Mouse (Mus musculus) megakaryocyte, embryonic 14.5 days (primary cell): ENCODE results near the gene Vamp2. TPM values are rescaled to one million over a fixed set of nuclear protein-coding genes. Genes with fewer than 3 reads are reported as not detected.

Experiments
- H3K27me3 ChIP-seq: replicated peaks from 2 replicates; pipeline ENCODE3; 2012; ENCODE audit warnings: inconsistent platforms
- H3K36me3 ChIP-seq: replicated peaks from 2 replicates; pipeline ENCODE3; 2012; ENCODE audit warnings: low read length, inconsistent platforms, mixed read lengths
- H3K4me1 ChIP-seq: 2 replicates; pipeline ENCODE4 v1.6.1; 2012; ENCODE audit warnings: inconsistent platforms
- H3K4me3 ChIP-seq: replicated peaks from 2 replicates; pipeline ENCODE3; 2012; ENCODE audit warnings: moderate library complexity, mild to moderate bottlenecking, inconsistent platforms
- H3K9me3 ChIP-seq: 2 replicates; pipeline ENCODE4 v1.6.1; 2012; ENCODE audit warnings: inconsistent platforms
- FLI1 ChIP-seq: IDR thresholded peaks from 2 replicates; pipeline ENCODE4 v1.6.1; 2012; ENCODE audit warnings: low read length, inconsistent platforms, mixed read lengths
- GATA1 ChIP-seq: IDR thresholded peaks from 3 replicates; pipeline ENCODE4 v1.6.1; 2012; ENCODE audit warnings: mixed read lengths, low read length, inconsistent platforms, borderline replicate concordance
- polyA plus RNA-seq: library from polyadenylated mRNA; stranded (reverse); fragments of >175 nt; gene quantifications from 2 replicates; pipeline ENCODE4 v1.2.3, GENCODE M21; 2012; ENCODE audit warnings: low replicate concordance; ENCODE audit not compliant: insufficient read depth

Gene Vamp2
- 61.5 and 159 TPM in 2 replicates for polyA plus RNA-seq

DNA sequence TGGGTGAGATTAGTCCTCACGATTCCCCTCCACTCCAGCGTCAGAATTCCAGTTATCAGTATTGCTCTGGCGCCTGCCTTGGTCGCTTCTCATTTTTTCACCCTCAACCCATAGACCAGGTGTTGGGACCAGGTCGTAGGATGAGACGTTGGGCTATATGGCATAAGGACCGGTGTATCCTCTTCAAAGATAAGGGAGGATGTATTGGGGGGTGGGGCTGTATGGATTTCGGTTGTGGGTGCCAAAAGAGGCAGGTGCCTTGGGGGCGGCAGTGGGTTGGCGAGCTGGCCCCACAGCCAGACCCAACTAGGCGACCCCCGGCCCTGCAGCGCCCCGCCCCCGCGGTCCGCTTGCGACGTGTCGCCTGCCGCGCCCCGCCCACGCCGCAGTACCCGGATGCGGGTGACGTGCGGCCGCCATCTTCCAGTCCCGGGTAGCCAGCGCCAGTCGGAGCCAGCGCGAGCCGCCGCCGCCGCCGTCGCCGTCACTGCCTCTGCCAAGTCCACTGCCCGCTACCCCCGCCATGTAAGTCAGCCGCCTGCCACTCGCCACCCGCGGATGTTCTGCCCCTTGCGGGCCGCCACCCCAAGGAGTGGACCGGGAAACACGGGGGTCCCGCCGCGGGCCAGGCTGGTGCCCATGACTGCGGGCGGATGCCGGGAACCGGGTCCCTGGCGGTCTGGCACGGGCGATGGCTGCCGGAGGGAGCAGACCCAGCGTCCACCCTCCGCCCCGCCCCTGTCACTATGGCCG lies at the start of gene Vamp2:
TSS of gene Vamp2 (plus strand) at position 388 of the 753 bp plus-strand sequence.
- Histone ChIP-seq H3K4me1 (peaks cover 63% of the 10 kb centered on the region), H3K36me3 (peaks cover 40% of the 10 kb centered on the region), H3K9me3 (peaks cover 4% of the 10 kb centered on the region; the same call in 1 of the 2 replicates), H3K4me3 (peak within 1 kb of the TSS; percentile 99), H3K27me3 (peaks cover 4% of the 10 kb centered on the region)
- TF ChIP-seq GATA1 (no peak), FLI1 (no peak)

DNA sequence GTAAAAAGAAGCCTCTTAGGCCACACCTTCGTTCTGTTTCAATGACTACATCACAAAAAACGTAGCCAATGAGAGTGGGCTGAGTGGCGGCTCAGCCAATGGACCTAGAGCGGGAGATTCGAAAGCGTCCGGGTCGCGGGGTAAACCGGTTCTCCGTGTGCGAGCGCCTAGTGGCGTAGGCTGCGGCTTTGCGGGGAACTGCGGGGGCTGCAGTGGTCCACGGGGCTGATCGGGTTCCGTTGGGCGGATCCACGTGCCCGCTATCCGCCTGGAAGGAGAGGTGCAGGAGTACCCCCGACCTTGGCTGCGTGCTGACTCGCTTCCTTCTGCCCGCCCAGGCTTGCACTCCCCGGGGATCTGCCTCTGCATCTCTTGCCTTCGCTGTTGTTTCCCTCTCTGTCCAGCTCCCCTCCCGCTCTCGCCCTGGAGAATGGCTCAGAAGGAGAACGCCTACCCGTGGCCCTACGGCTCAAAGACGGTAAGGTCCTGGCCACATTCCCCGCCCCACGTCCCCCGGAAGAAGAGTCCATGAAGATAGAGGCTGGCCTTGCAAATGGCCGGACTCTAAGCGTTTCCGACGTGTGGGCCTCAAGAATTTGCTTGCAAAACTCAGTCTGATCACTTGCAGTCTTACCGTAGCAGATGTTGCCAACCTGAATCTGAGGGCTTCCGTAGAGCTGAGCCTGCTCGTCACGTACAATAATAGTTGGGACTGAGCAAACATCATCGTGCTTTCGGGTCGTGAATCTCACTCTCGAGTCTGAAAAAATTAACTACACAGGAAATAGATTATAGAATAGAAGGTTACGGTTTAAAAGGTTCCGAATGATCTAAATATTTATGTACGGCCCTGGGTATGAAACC lies 42.5 kb upstream of the Vamp2 start, which contains the start of gene Aurkb:
TSS of gene Aurkb (plus strand) at position 117 of the 864 bp plus-strand sequence.
- Histone ChIP-seq H3K36me3 (peaks cover 34% of the 10 kb centered on the region), H3K4me3 (peak within 1 kb of the TSS; percentile 100), H3K27me3 (no peaks in the 10 kb centered on the region), H3K9me3 (no peaks in the 10 kb centered on the region), H3K4me1 (peaks cover 55% of the 10 kb centered on the region)
- TF ChIP-seq FLI1 (no peak; the same call in 1 of the 2 replicates), GATA1 (no peak)

DNA sequence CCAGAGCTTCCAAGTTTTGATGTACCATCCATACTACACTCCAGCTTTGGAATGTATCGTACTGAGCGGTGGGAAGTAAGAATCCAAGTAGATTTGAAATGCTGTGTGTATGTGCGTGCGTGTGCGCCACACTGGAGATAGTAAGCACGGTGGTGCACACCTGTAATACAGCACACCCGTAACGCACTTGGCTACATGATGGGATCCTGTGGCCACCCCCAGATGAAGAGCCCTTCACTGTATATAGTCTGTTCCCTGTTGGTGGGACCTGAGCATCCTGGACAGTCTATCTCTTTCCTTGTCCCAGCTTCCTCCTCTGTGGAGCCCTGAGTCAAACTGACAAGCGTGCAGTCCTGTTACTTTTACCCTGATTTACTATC lies 41.9 kb upstream of the Vamp2 start:
- Histone ChIP-seq H3K9me3 (no peaks in the 10 kb centered on the region), H3K4me1 (peaks cover 55% of the 10 kb centered on the region), H3K36me3 (peaks cover 40% of the 10 kb centered on the region), H3K27me3 (no peaks in the 10 kb centered on the region), H3K4me3 (peak overlapping the region; percentile 100)
- TF ChIP-seq GATA1 (no peak), FLI1 (no peak)

DNA sequence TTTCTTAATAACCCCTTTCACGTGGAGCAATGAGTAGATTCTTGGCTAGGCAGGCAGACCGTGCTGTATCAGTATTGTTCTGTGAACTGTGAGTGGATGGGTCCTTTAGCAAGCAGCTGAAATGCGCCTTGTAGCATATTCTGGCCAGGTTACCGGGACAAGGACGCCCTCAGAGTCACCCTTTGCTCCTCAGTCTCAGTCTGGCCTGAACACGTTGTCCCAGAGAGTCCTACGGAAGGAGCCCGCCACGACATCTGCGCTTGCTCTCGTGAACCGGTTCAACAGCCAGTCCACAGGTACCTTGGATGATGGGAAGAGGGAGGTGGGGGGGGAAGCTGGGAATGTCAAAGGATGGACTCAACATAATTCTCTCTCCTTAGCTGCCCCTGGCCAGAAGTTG lies 40.7 kb upstream of the Vamp2 start:
- Histone ChIP-seq H3K36me3 (peaks cover 46% of the 10 kb centered on the region), H3K27me3 (no peaks in the 10 kb centered on the region), H3K4me1 (peaks cover 57% of the 10 kb centered on the region), H3K4me3 (peak overlapping the region; percentile 19), H3K9me3 (no peaks in the 10 kb centered on the region)
- no peak for TF ChIP-seq GATA1
- TF ChIP-seq FLI1 = no peak

DNA sequence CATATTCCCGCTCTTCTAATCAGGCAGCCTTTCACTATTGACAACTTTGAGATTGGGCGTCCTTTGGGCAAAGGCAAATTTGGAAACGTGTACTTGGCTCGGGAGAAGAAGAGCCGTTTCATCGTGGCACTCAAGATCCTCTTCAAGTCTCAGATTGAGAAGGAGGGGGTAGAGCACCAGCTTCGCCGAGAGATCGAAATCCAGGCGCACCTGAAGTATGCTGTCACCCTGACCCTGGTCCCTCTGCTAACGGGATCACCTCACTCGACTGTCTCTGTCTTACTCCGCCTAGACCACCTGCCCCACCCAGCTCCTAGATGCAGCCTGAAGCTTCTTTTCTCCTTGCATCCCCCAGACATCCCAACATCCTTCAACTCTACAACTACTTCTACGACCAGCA lies 40.1 kb upstream of the Vamp2 start:
- H3K27me3 ChIP-seq = no peaks in the 10 kb centered on the region
- H3K36me3 ChIP-seq = peaks cover 48% of the 10 kb centered on the region
- H3K4me1 ChIP-seq = peaks cover 61% of the 10 kb centered on the region
- TF ChIP-seq GATA1 = no peak
- H3K4me3 ChIP-seq = peak overlapping the region; percentile 42
- H3K9me3 ChIP-seq = no peaks in the 10 kb centered on the region

DNA sequence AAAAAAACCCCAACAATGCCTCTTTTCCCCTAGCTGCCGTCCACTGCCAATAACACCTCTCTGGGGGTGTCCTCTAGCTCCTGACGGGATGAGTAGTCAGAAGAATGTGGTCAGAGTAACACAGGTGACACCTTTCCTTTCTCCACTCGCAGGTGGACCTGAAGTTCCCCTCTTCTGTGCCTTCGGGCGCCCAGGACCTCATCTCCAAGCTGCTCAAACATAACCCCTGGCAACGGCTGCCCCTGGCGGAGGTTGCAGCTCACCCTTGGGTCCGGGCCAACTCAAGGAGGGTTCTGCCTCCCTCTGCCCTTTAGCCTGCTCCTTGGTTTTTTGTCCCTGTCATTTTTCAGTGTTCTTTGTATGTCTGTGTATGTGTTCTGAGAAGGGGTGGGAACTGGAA lies 37.5 kb upstream of the Vamp2 start:
- TF ChIP-seq FLI1 = no peak
- TF ChIP-seq GATA1 = no peak

DNA sequence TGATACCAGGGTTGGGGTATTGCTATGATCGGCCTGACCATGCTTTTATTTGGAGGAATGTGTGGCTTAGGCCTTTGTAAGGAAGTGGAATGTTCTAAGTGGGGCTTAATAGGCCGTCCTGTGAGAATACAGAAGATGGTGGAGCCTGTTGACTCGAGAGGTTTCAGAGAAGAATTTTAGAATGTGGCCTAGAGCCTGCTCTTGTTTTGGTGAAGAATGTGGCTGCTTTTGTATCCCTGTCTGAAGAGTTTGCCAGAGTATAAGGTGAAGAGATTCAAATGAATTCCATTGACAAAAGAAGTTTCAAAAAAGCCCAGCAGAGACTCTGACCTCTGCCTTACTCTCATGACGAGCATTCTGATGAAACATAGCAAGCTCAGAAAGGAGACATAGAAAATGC lies 36.5 kb upstream of the Vamp2 start:
- H3K36me3 ChIP-seq = peaks cover 63% of the 10 kb centered on the region
- TF ChIP-seq FLI1 = no peak
- TF ChIP-seq GATA1 = no peak
- no peaks in the 10 kb centered on the region for H3K27me3 ChIP-seq
- H3K4me3 ChIP-seq = no peak overlapping the region
- H3K9me3 ChIP-seq = no peaks in the 10 kb centered on the region
- peaks cover 58% of the 10 kb centered on the region for H3K4me1 ChIP-seq

More for the DNA sequence above, 37.5 kb upstream of the Vamp2 start:
- no peaks in the 10 kb centered on the region for H3K9me3 ChIP-seq
- H3K27me3 ChIP-seq = no peaks in the 10 kb centered on the region
- H3K36me3 ChIP-seq = peaks cover 61% of the 10 kb centered on the region
- peaks cover 58% of the 10 kb centered on the region for H3K4me1 ChIP-seq
- no peak overlapping the region for H3K4me3 ChIP-seq

DNA sequence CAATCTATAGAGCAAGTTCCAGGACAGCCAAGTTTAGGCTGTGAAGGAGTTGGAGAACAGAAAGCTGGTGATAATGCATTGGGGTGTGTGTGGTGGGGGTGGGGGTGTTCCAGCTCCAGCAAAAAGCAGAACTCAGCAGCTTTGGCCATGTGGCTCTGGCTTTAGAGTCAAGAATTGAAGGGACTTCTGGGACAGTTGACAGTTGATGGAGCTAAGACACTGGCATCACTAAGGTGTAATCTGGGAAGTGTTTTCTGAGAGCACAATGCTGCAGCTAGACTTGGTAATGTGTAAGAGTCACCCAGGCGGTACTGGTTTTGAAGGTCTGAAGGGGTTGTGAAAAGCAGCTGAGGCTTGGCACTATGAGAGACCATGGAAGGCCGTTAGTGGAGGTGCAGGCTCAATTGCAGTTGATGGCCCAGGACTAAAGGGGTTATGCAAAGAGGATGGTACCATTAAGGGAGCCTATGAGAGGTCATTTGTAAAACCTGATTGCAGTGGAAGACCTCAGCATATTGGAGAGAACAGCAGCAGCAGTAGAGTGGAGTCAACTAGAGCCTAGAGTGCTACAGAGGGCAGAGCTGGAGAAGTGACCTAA lies 35.4 kb upstream of the Vamp2 start:
- H3K27me3 ChIP-seq = no peaks in the 10 kb centered on the region
- peaks cover 59% of the 10 kb centered on the region for H3K36me3 ChIP-seq
- H3K9me3 ChIP-seq = no peaks in the 10 kb centered on the region
- no peak overlapping the region for H3K4me3 ChIP-seq
- TF ChIP-seq FLI1 = no peak
- no peak for TF ChIP-seq GATA1
- H3K4me1 ChIP-seq = peaks cover 53% of the 10 kb centered on the region

DNA sequence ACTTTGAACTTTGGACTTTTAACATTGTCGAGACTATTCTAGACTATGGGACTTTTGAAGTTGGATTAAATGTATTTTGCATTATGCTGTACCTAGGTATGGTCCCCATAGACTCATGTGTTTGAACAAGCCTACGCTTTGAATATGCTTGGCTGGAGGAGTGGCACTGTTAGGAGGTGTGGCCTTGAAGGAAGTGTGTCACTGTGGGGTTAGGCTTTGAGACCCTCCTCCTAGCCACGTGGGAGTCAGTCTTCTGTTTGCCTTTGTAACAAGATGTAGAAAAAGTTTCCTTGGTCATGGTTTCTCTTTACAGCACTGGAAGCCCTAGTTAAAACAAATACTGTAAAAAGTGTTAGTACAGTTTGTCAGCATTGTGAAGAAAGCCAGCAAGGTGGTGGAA lies 34.4 kb upstream of the Vamp2 start:
- Histone ChIP-seq H3K27me3 (no peaks in the 10 kb centered on the region), H3K4me1 (peaks cover 52% of the 10 kb centered on the region), H3K9me3 (no peaks in the 10 kb centered on the region), H3K4me3 (no peak overlapping the region), H3K36me3 (peaks cover 50% of the 10 kb centered on the region)
- TF ChIP-seq GATA1 (no peak), FLI1 (no peak)

DNA sequence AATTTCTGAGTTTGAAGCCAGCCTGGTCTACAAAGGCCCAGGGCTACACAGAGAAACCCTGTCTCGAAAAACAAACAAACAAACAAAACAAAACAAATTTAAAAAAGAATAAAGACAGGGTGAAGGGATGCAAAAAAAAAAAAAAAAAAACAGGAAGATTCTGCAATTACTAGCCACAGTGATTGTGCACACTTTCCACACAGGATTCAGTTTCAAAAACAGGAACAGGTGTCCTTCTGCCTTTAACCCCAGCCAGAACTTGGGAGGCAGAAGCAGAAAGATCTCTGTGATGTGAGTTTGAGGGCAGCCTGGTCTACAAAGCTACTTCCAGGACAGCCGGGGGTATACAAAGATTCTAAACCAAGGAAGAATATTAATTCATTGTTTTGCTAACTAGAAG lies 30.0 kb upstream of the Vamp2 start:
- Histone ChIP-seq H3K4me1 (peaks cover 50% of the 10 kb centered on the region), H3K27me3 (no peaks in the 10 kb centered on the region), H3K9me3 (no peaks in the 10 kb centered on the region), H3K36me3 (peaks cover 16% of the 10 kb centered on the region), H3K4me3 (peak overlapping the region; percentile 93)
- TF ChIP-seq FLI1 = no peak
- TF ChIP-seq GATA1 = no peak
